Mouse (Mus musculus) liver, postnatal 0 days (tissue): ENCODE results near the gene Fermt1. TPM values are rescaled to one million over a fixed set of nuclear protein-coding genes. Genes with fewer than 3 reads are reported as not detected.

Experiments
- ATAC-seq: fragments of 200-750 bp; cut with Nextera tagmentation; 2 replicates; pipeline ENCODE4 v1.8.0; 2017; ENCODE audit warnings: mild to moderate bottlenecking, moderate library complexity
- DNase-seq: peaks from one replicate; pipeline ENCODE4 v3.0.0-alpha.2; 2016
- H3K27ac ChIP-seq: fragments of 300-500 bp; sonication (generic); 2 replicates; pipeline ENCODE4 v1.5.1; 2014; ENCODE audit warnings: antibody characterized with exemption, moderate library complexity, mild to moderate bottlenecking, low read depth
- H3K27me3 ChIP-seq: fragments of 300-500 bp; sonication (generic); 2 replicates; pipeline ENCODE4 v1.6.1; 2014; ENCODE audit warnings: low read length, control low read depth, mixed read lengths; ENCODE audit not compliant: insufficient read depth
- H3K36me3 ChIP-seq: fragments of 300-500 bp; sonication (generic); replicated peaks from 2 replicates; pipeline ENCODE4 v1.6.1; 2014; ENCODE audit warnings: mild to moderate bottlenecking, control low read depth, low read length, moderate library complexity, mixed read lengths; ENCODE audit not compliant: insufficient read depth
- H3K4me1 ChIP-seq: fragments of 300-500 bp; sonication (generic); 2 replicates; pipeline ENCODE4 v1.6.1; 2014; ENCODE audit warnings: antibody characterized with exemption, mild to moderate bottlenecking, control low read depth; ENCODE audit not compliant: insufficient read depth
- H3K4me2 ChIP-seq: fragments of 300-500 bp; sonication (generic); 2 replicates; pipeline ENCODE4 v1.6.1; 2014; ENCODE audit warnings: low read depth, mild to moderate bottlenecking, low read length, moderate library complexity, mixed read lengths
- H3K4me3 ChIP-seq: fragments of 300-500 bp; sonication (generic); 2 replicates; pipeline ENCODE4 v1.5.1; 2014; ENCODE audit warnings: low read depth, low read length
- H3K9ac ChIP-seq: fragments of 300-500 bp; sonication (generic); replicated peaks from 2 replicates; pipeline ENCODE4 v1.6.1; 2014; ENCODE audit warnings: mild to moderate bottlenecking, moderate library complexity
- H3K9me3 ChIP-seq: fragments of 300-500 bp; sonication (generic); 2 replicates; pipeline ENCODE4 v1.6.1; 2016; ENCODE audit warnings: mild to moderate bottlenecking, control low read depth, low read length, mixed read lengths
- CTCF ChIP-seq: sonication (generic); IDR thresholded peaks from 2 replicates; pipeline ENCODE4 v1.5.1; 2016; ENCODE audit warnings: antibody characterized with exemption, low read depth
- EP300 ChIP-seq: IDR thresholded peaks from 2 replicates; pipeline ENCODE4 v1.6.1; 2016; ENCODE audit warnings: antibody characterized with exemption, low read depth, mild to moderate bottlenecking
- WGBS: fragments of 180-500 bp; shearing (Covaris S2); extraction: QIAGEN DNeasy Blood & Tissue Kit; methylation state at CpG from one replicate; pipeline ENCODE4 v1.1.7; 2014; ENCODE audit not compliant: insufficient replicate concordance; 5-methylcytosine and 5-hydroxymethylcytosine counted together
- polyA plus RNA-seq: library from polyadenylated mRNA; unstranded; fragments of >200 nt; fragmentation: Nextera tagmentation; extraction: Ambion mirVana; gene quantifications from 2 replicates; pipeline ENCODE4 v1.2.1, GENCODE M21; 2015

The Fermt1 gene
- polyA plus RNA-seq, 1 experiment from 2014 or later: 0.41 TPM

DNA sequence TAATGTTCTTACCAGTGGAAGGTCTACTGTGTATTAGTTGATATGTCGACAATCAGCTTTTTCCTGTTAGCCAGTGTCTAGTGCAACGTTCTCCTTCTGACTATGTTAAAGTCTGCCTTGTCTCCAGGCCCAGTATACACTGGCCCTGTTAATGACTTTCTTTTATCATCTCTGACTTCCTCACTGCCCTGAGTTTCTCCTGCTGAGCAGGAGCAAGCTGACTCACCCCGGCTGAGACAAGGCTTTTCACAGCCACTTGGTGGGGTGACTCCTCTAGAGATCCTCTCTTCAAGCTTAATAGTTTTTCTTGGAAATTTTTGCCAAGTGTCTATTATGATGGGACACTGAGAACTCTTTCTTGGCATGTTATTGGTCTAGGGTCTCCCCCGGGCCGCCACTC is 89.4 kb downstream of the Fermt1 start:
- WGBS: 68% methylated on average over 5 of the region's 5 CpGs
- H3K4me3 ChIP-seq: no peak overlapping the region
- peaks cover 14% of the 10 kb centered on the region; the same call in 1 of the 2 replicates for H3K36me3 ChIP-seq
- no peak overlapping the region for H3K9ac ChIP-seq
- peaks cover 3% of the 10 kb centered on the region; the same call in 1 of the 2 replicates for H3K4me1 ChIP-seq
- no peaks in the 10 kb centered on the region for H3K27me3 ChIP-seq
- no peak overlapping the region for H3K4me2 ChIP-seq
- ATAC-seq (no peak), DNase-seq (no peak)
- H3K27ac ChIP-seq: no peak overlapping the region
- no peak for TF ChIP-seq EP300
- no peak for TF ChIP-seq CTCF
- H3K9me3 ChIP-seq: no peaks in the 10 kb centered on the region

Other genes starting within 250 kb of the Fermt1 start
- gene Chgb, start 164.6 kb downstream of the Fermt1 start, polyA plus RNA-seq: 0.09 TPM in 1 of 2 replicates, not detected in the other
- 17.3 TPM in 2 replicates for gene Trmt6, start 129.9 kb downstream of the Fermt1 start, polyA plus RNA-seq
- 2.1 and 2.9 TPM in 2 replicates for gene Mcm8, start 129.8 kb downstream of the Fermt1 start, polyA plus RNA-seq
- gene Crls1, start 99.2 kb downstream of the Fermt1 start, polyA plus RNA-seq: 18.9 and 20.4 TPM in 2 replicates
- gene Lrrn4, start 65.0 kb downstream of the Fermt1 start, polyA plus RNA-seq: 0.97 and 1.2 TPM in 2 replicates